Mouse (Mus musculus) testis, adult 2 months (tissue): Measurements from ENCODE around the gene Gm11563.
"Not testable (repeated sequence)": the region's sequence is repeated elsewhere in the genome, so short reads cannot be mapped to it uniquely, and the experiment has no call there.

Experiments
- CTCF ChIP-seq: fragments of 200-500 bp; IDR thresholded peaks from 2 replicates; pipeline ENCODE4 v1.5.1; 2012; ENCODE audit warnings: low read depth, mild to moderate bottlenecking, inconsistent platforms, low read length, moderate library complexity; ENCODE audit not compliant: control insufficient read depth, insufficient read depth, insufficient replicate concordance
- POLR2A ChIP-seq: fragments of 200-500 bp; IDR thresholded peaks from 2 replicates; pipeline ENCODE4 v1.6.1; 2012; ENCODE audit warnings: low read depth, mild to moderate bottlenecking, inconsistent platforms, low read length, moderate library complexity; ENCODE audit not compliant: control insufficient read depth

GRCm38 (mm10) chr11:99610089-99610488, 48.7 kb downstream of the Gm11563 start, which contains the start of gene Gm11937:
- not testable (repeated sequence) for TF ChIP-seq POLR2A, CTCF
